Mouse (Mus musculus): Measurements from ENCODE around the gene Gba2. TPM values are rescaled to one million over a fixed set of nuclear protein-coding genes. Genes with fewer than 3 reads are reported as not detected.
A peak's percentile ranks its signal among the peaks of the same experiment; 100 is the strongest.

The Gba2 gene
- polyA plus RNA-seq, 1 experiment = 87.0 TPM

DNA sequence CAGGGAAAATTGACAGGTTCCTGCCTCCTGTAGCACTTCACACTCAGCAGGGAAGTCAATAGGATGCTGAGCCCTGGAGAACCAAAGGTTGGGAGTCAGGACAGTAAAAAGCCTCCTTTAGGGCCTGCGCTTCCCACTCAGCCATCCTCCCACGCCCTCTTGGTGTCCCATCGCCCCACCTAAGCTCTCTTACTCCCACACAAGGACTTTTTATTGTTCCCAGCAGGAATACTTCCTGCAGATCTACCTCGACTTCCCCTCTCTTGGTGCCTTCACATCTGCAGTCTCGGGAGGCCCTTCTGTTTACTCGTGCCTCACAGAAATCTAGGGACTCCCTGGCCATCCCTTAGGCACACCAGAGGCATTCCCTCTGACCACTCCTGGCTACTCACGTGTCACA, 4.7 kb upstream of the Gba2 start:
- no peaks in the 10 kb centered on the region for H3K27me3 ChIP-seq (ENCODE audit: control insufficient read depth, insufficient read depth, low read length)
- no peak for DNase-seq
- no peak overlapping the region for H3K4me3 ChIP-seq (ENCODE audit: control insufficient read depth, insufficient read depth, low read length)
- peaks cover 8% of the 10 kb centered on the region for H3K4me1 ChIP-seq (replicated peaks; ENCODE audit: control insufficient read depth, insufficient read depth, low read length)
- peaks cover 5% of the 10 kb centered on the region; the same call in 1 of the 2 replicates for H3K36me3 ChIP-seq (ENCODE audit: control insufficient read depth, insufficient read depth, low read length)
- WGBS = 80% methylated on average over 7 of the region's 7 CpGs
- TF ChIP-seq CTCF (IDR thresholded peaks at IDR 0.05; ENCODE audit: borderline replicate concordance, control insufficient read depth, extremely low read depth, insufficient read depth, low read length, poor library complexity) = no peak
- no peak for TF ChIP-seq POLR2A (IDR thresholded peaks at IDR 0.05; ENCODE audit: control insufficient read depth, extremely low read depth, insufficient read depth, low read length, poor library complexity)
- H3K27ac ChIP-seq (ENCODE audit: control insufficient read depth, insufficient read depth, low read length) = no peak overlapping the region

DNA sequence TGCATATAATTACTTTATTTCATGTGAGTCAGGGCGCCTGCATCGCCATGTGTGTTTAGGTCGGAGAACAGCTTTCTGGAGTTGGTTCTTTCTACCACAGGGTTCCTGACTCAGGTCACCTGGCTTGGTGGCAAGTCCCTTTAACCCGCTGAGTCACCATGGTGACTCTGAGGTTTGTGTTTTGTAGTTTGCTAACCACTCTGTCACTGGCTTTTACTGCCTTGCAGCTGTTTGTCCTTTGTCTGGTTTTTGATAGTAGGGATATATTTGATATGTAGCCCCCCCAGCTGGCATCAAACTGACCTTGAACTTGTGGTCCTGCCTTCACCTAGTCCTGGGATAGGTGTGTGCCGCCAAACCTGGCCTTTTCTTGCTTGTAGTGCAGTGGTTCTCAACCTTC, 3.6 kb upstream of the Gba2 start:
- WGBS = 25% methylated on average over 5 of the region's 5 CpGs
- Histone ChIP-seq H3K27ac (ENCODE audit: control insufficient read depth, insufficient read depth, low read length) (no peak overlapping the region), H3K27me3 (ENCODE audit: control insufficient read depth, insufficient read depth, low read length) (no peaks in the 10 kb centered on the region), H3K36me3 (ENCODE audit: control insufficient read depth, insufficient read depth, low read length) (peaks cover 5% of the 10 kb centered on the region; the same call in 1 of the 2 replicates), H3K4me3 (ENCODE audit: control insufficient read depth, insufficient read depth, low read length) (no peak overlapping the region), H3K4me1 (replicated peaks; ENCODE audit: control insufficient read depth, insufficient read depth, low read length) (peaks cover 14% of the 10 kb centered on the region)
- DNase-seq = no peak
- TF ChIP-seq POLR2A (IDR thresholded peaks at IDR 0.05; ENCODE audit: control insufficient read depth, extremely low read depth, insufficient read depth, low read length, poor library complexity) (no peak), CTCF (IDR thresholded peaks at IDR 0.05; ENCODE audit: borderline replicate concordance, control insufficient read depth, extremely low read depth, insufficient read depth, low read length, poor library complexity) (no peak)

DNA sequence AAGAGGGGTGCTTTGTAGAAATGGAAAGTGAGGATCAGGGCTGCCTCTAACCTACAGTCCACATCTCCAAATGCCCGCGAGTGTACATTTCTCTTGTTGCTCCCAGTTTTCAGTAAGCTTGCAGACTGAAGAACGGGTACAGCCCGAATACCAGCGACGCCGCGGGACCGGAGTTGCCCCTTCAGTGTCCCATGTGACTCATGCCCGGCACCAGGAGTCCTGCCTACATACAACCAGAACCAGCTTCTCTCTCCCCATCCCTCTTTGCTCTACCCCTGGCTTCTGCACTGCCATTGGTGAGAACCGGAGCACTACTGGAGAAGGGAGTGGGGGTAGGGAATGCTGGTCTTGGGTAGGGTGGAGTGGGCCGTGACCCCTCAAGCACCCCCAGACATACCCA, 2.7 kb upstream of the Gba2 start:
- no peak overlapping the region for H3K27ac ChIP-seq (ENCODE audit: control insufficient read depth, insufficient read depth, low read length)
- 96% methylated on average over 12 of the region's 12 CpGs for WGBS
- H3K36me3 ChIP-seq (ENCODE audit: control insufficient read depth, insufficient read depth, low read length) = peaks cover 5% of the 10 kb centered on the region; the same call in 1 of the 2 replicates

DNA sequence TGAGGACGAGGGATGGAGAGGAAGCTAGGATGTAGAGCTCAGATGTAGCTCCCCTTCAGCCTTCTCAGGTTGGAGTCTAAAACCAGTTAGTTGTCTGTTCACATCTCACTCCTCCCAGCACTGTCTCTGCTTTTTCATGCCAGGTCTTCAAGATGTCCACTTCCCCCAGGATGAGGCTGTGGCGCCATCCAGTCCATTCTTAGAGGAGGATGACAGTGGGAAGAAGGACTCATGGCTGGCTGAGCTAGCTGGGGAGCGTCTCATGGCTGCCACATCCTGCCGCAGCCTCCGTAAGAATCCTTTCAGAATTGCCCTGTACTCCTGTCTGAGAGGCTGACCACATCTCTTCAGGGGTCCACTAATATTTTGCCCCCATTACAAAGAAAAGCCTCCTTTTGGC, 2.0 kb upstream of the Gba2 start:
- Histone ChIP-seq H3K27ac (ENCODE audit: control insufficient read depth, insufficient read depth, low read length) (no peak overlapping the region), H3K4me1 (replicated peaks; ENCODE audit: control insufficient read depth, insufficient read depth, low read length) (peaks cover 19% of the 10 kb centered on the region), H3K4me3 (ENCODE audit: control insufficient read depth, insufficient read depth, low read length) (no peak overlapping the region), H3K36me3 (ENCODE audit: control insufficient read depth, insufficient read depth, low read length) (peaks cover 5% of the 10 kb centered on the region; the same call in 1 of the 2 replicates), H3K27me3 (ENCODE audit: control insufficient read depth, insufficient read depth, low read length) (no peaks in the 10 kb centered on the region)
- WGBS = 93% methylated on average over 5 of the region's 5 CpGs
- TF ChIP-seq POLR2A (IDR thresholded peaks at IDR 0.05; ENCODE audit: control insufficient read depth, extremely low read depth, insufficient read depth, low read length, poor library complexity) (no peak), CTCF (IDR thresholded peaks at IDR 0.05; ENCODE audit: borderline replicate concordance, control insufficient read depth, extremely low read depth, insufficient read depth, low read length, poor library complexity) (no peak)
- DNase-seq = no peak

More for the DNA sequence above, 2.7 kb upstream of the Gba2 start:
- H3K4me3 ChIP-seq (ENCODE audit: control insufficient read depth, insufficient read depth, low read length) = no peak overlapping the region
- no peak for TF ChIP-seq CTCF (IDR thresholded peaks at IDR 0.05; ENCODE audit: borderline replicate concordance, control insufficient read depth, extremely low read depth, insufficient read depth, low read length, poor library complexity)
- no peak for TF ChIP-seq POLR2A (IDR thresholded peaks at IDR 0.05; ENCODE audit: control insufficient read depth, extremely low read depth, insufficient read depth, low read length, poor library complexity)
- no peaks in the 10 kb centered on the region for H3K27me3 ChIP-seq (ENCODE audit: control insufficient read depth, insufficient read depth, low read length)
- no peak for DNase-seq
- H3K4me1 ChIP-seq (replicated peaks; ENCODE audit: control insufficient read depth, insufficient read depth, low read length) = peaks cover 20% of the 10 kb centered on the region

DNA sequence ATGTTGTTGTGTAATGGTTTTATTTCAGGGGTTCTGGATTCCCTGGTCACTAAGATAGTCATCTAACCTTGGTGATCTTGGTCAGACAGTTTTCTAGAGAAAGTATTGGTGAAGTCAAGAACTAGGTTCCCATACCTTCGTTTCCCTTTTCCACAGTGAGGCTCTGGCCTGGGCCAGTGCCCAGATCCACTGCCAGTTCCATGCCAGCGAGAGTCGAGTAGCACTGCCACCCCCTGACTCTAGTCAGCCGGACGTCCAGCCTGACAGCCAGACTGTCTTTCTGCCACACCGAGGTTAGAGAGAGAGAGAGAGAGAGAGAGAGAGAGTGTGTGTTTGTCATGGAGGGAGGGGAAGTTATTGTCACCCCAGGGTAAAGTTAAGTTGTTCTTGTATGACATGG, 1.1 kb upstream of the Gba2 start:
- H3K4me3 ChIP-seq (ENCODE audit: control insufficient read depth, insufficient read depth, low read length) = no peak overlapping the region
- TF ChIP-seq CTCF (IDR thresholded peaks at IDR 0.05; ENCODE audit: borderline replicate concordance, control insufficient read depth, extremely low read depth, insufficient read depth, low read length, poor library complexity) = no peak
- TF ChIP-seq POLR2A (IDR thresholded peaks at IDR 0.05; ENCODE audit: control insufficient read depth, extremely low read depth, insufficient read depth, low read length, poor library complexity) = no peak
- no peaks in the 10 kb centered on the region for H3K27me3 ChIP-seq (ENCODE audit: control insufficient read depth, insufficient read depth, low read length)
- 74% methylated on average over 6 of the region's 6 CpGs for WGBS
- H3K36me3 ChIP-seq (ENCODE audit: control insufficient read depth, insufficient read depth, low read length) = peaks cover 5% of the 10 kb centered on the region; the same call in 1 of the 2 replicates
- H3K4me1 ChIP-seq (replicated peaks; ENCODE audit: control insufficient read depth, insufficient read depth, low read length) = peaks cover 19% of the 10 kb centered on the region
- H3K27ac ChIP-seq (ENCODE audit: control insufficient read depth, insufficient read depth, low read length) = no peak overlapping the region
- DNase-seq = no peak

DNA sequence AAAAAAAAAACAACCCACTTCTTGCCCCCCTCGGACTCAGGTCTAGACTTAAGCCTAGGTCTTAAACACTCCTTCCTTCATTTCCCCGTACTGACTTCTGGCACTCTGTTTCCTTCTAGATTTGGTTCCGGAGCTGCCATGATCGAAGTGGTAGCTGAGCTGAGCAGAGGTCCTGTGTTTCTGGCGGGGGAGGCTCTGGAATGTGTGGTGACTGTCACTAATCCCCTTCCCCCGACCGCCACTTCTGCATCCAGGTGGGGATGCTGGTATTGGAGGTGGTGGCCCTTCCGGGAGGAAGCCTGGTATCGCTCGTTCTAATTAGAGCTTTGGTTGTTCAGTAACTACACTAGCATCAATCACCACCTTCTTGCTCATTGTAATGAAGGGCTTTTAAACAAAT, 583 bp upstream of the Gba2 start:
- peaks cover 19% of the 10 kb centered on the region for H3K4me1 ChIP-seq (replicated peaks; ENCODE audit: control insufficient read depth, insufficient read depth, low read length)
- DNase-seq = no peak

More for the DNA sequence above, 583 bp upstream of the Gba2 start:
- WGBS = 5% methylated on average over 10 of the region's 10 CpGs
- peak overlapping the region; percentile 11; the same call in 1 of the 2 replicates for H3K27ac ChIP-seq (ENCODE audit: control insufficient read depth, insufficient read depth, low read length)
- TF ChIP-seq CTCF (IDR thresholded peaks at IDR 0.05; ENCODE audit: borderline replicate concordance, control insufficient read depth, extremely low read depth, insufficient read depth, low read length, poor library complexity) (no peak), POLR2A (IDR thresholded peaks at IDR 0.05; ENCODE audit: control insufficient read depth, extremely low read depth, insufficient read depth, low read length, poor library complexity) (no peak)
- H3K36me3 ChIP-seq (ENCODE audit: control insufficient read depth, insufficient read depth, low read length) = peaks cover 5% of the 10 kb centered on the region; the same call in 1 of the 2 replicates
- H3K27me3 ChIP-seq (ENCODE audit: control insufficient read depth, insufficient read depth, low read length) = no peaks in the 10 kb centered on the region
- H3K4me3 ChIP-seq (ENCODE audit: control insufficient read depth, insufficient read depth, low read length) = peak overlapping the region; percentile 95

Measured in thymus, adult 2 months (tissue).